Mouse (Mus musculus): ENCODE measurements around the gene Taf10. TPM values are rescaled to one million over a fixed set of nuclear protein-coding genes. Genes with fewer than 3 reads are reported as not detected.
"Not testable (repeated sequence)": the region's sequence is repeated elsewhere in the genome, so short reads cannot be mapped to it uniquely, and the experiment has no call there.

The Taf10 gene
- polyA plus RNA-seq, 1 experiment from 2014 or later: 110 TPM

- peaks cover 17% of the 10 kb centered on the region for H3K4me1 ChIP-seq (replicated peaks)
- no peaks in the 10 kb centered on the region for H3K27me3 ChIP-seq
- peak within 1 kb of the TSS; percentile 67 for H3K4me2 ChIP-seq
- peak within 1 kb of the TSS; percentile 72 for H3K27ac ChIP-seq (replicated peaks)
- WGBS: 20% methylated on average over 20 of the region's 20 CpGs
- H3K36me3 ChIP-seq: peaks cover 42% of the 10 kb centered on the region
- peak; percentile 91 for ATAC-seq (ENCODE audit: low FRiP score, low read depth)
- peak within 1 kb of the TSS; percentile 58 for H3K9ac ChIP-seq
- H3K4me3 ChIP-seq: peak within 1 kb of the TSS; percentile 49
- no peaks in the 10 kb centered on the region for H3K9me3 ChIP-seq
Measured at GRCm38 (mm10) chr7:105751491-105752433, 7.6 kb upstream of the Taf10 start, which contains the start of gene Tpp1. Gene Tpp1, minus strand, starts transcription at chr7:105752235.

- no peak for ATAC-seq (ENCODE audit: low FRiP score, low read depth)
- Histone ChIP-seq H3K27me3 (no peaks in the 10 kb centered on the region), H3K4me1 (replicated peaks) (peaks cover 32% of the 10 kb centered on the region), H3K4me3 (no peak overlapping the region), H3K4me2 (no peak overlapping the region), H3K27ac (replicated peaks) (no peak overlapping the region), H3K36me3 (peaks cover 6% of the 10 kb centered on the region), H3K9me3 (no peaks in the 10 kb centered on the region), H3K9ac (no peak overlapping the region)
- WGBS: 85% methylated on average over 2 of the region's 2 CpGs
Measured at GRCm38 (mm10) chr7:105747776-105748175, 3.6 kb upstream of the Taf10 start.

- H3K27ac ChIP-seq (replicated peaks): peak overlapping the region; percentile 88
- ATAC-seq (ENCODE audit: low FRiP score, low read depth); H3K9me3 ChIP-seq; H3K27me3 ChIP-seq: not testable (repeated sequence)
- peak overlapping the region; percentile 97 for H3K4me2 ChIP-seq
- H3K9ac ChIP-seq: peak overlapping the region; percentile 89
- peaks cover 29% of the 10 kb centered on the region for H3K36me3 ChIP-seq
- peak overlapping the region; percentile 97 for H3K4me3 ChIP-seq
- H3K4me1 ChIP-seq (replicated peaks): peaks cover 25% of the 10 kb centered on the region
- 36% methylated on average over 20 of the region's 20 CpGs for WGBS
Measured at GRCm38 (mm10) chr7:105743246-105743925, 775 bp downstream of the Taf10 start.

GRCm38 (mm10) chr7:105742539-105743215 lies 1.5 kb downstream of the Taf10 start:
- H3K4me3 ChIP-seq: peak overlapping the region; percentile 97; the same call in 1 of the 2 replicates
- WGBS: 88% methylated on average over 7 of the region's 7 CpGs
- peaks cover 29% of the 10 kb centered on the region for H3K36me3 ChIP-seq
- H3K9me3 ChIP-seq; H3K9ac ChIP-seq; ATAC-seq (ENCODE audit: low FRiP score, low read depth); H3K27me3 ChIP-seq; H3K27ac ChIP-seq (replicated peaks): not testable (repeated sequence)
- peaks cover 32% of the 10 kb centered on the region for H3K4me1 ChIP-seq (replicated peaks)
- H3K4me2 ChIP-seq: peak overlapping the region; percentile 97; the same call in 1 of the 2 replicates

- Histone ChIP-seq H3K9ac (no peak overlapping the region), H3K9me3 (no peaks in the 10 kb centered on the region), H3K36me3 (peaks cover 29% of the 10 kb centered on the region), H3K27ac (replicated peaks) (no peak overlapping the region), H3K27me3 (no peaks in the 10 kb centered on the region), H3K4me2 (no peak overlapping the region), H3K4me1 (replicated peaks) (peaks cover 39% of the 10 kb centered on the region), H3K4me3 (no peak overlapping the region)
- 93% methylated on average over 9 of the region's 9 CpGs for WGBS
- no peak for ATAC-seq (ENCODE audit: low FRiP score, low read depth)
Measured at GRCm38 (mm10) chr7:105741978-105742377, 2.2 kb downstream of the Taf10 start.

- Histone ChIP-seq H3K9me3 (no peaks in the 10 kb centered on the region), H3K4me1 (replicated peaks) (peaks cover 41% of the 10 kb centered on the region), H3K4me2 (no peak overlapping the region), H3K27ac (replicated peaks) (no peak overlapping the region), H3K27me3 (no peaks in the 10 kb centered on the region), H3K4me3 (no peak overlapping the region), H3K36me3 (peaks cover 29% of the 10 kb centered on the region), H3K9ac (no peak overlapping the region)
- WGBS: 86% methylated on average over 6 of the region's 6 CpGs
- no peak for ATAC-seq (ENCODE audit: low FRiP score, low read depth)
Measured at GRCm38 (mm10) chr7:105740851-105741250, 3.3 kb downstream of the Taf10 start.

GRCm38 (mm10) chr7:105740089-105740795 lies 3.9 kb downstream of the Taf10 start:
- Histone ChIP-seq H3K36me3 (peaks cover 29% of the 10 kb centered on the region), H3K4me2 (no peak overlapping the region), H3K9me3 (no peaks in the 10 kb centered on the region), H3K4me1 (replicated peaks) (peaks cover 47% of the 10 kb centered on the region), H3K4me3 (no peak overlapping the region), H3K9ac (no peak overlapping the region), H3K27ac (replicated peaks) (no peak overlapping the region), H3K27me3 (no peaks in the 10 kb centered on the region)
- WGBS: 75% methylated on average over 13 of the region's 13 CpGs
- ATAC-seq (ENCODE audit: low FRiP score, low read depth): no peak

- ATAC-seq (ENCODE audit: low FRiP score, low read depth): no peak
- Histone ChIP-seq H3K9ac (no peak overlapping the region), H3K27ac (replicated peaks) (peak overlapping the region; percentile 53; the same call in 1 of the 2 replicates), H3K9me3 (no peaks in the 10 kb centered on the region), H3K4me3 (no peak overlapping the region; the same call in 1 of the 2 replicates), H3K4me1 (replicated peaks) (peaks cover 46% of the 10 kb centered on the region), H3K27me3 (no peaks in the 10 kb centered on the region), H3K4me2 (peak overlapping the region; percentile 89), H3K36me3 (peaks cover 36% of the 10 kb centered on the region)
- WGBS: 33% methylated on average over 3 of the region's 3 CpGs
Measured at GRCm38 (mm10) chr7:105738948-105739347, 5.2 kb downstream of the Taf10 start.

GRCm38 (mm10) chr7:105738286-105738685 lies 5.9 kb downstream of the Taf10 start:
- no peak overlapping the region for H3K27ac ChIP-seq (replicated peaks)
- H3K27me3 ChIP-seq: no peaks in the 10 kb centered on the region
- peak overlapping the region; percentile 73; the same call in 1 of the 2 replicates for H3K4me3 ChIP-seq
- H3K4me2 ChIP-seq: peak overlapping the region; percentile 89
- WGBS: 89% methylated on average over 2 of the region's 2 CpGs
- no peak for ATAC-seq (ENCODE audit: low FRiP score, low read depth)
- H3K36me3 ChIP-seq: peaks cover 42% of the 10 kb centered on the region
- H3K9me3 ChIP-seq: no peaks in the 10 kb centered on the region
- H3K4me1 ChIP-seq (replicated peaks): peaks cover 41% of the 10 kb centered on the region
- H3K9ac ChIP-seq: no peak overlapping the region

- no peak for ATAC-seq (ENCODE audit: low FRiP score, low read depth)
- no peak overlapping the region for H3K27ac ChIP-seq (replicated peaks)
- peaks cover 44% of the 10 kb centered on the region for H3K36me3 ChIP-seq
- peak overlapping the region; percentile 73 for H3K4me3 ChIP-seq
- peak overlapping the region; percentile 89 for H3K4me2 ChIP-seq
- peak overlapping the region; percentile 82; the same call in 1 of the 2 replicates for H3K9ac ChIP-seq
- 29% methylated on average over 3 of the region's 3 CpGs for WGBS
- H3K4me1 ChIP-seq (replicated peaks): peaks cover 35% of the 10 kb centered on the region
- H3K27me3 ChIP-seq: no peaks in the 10 kb centered on the region
- H3K9me3 ChIP-seq: no peaks in the 10 kb centered on the region
Measured at GRCm38 (mm10) chr7:105737648-105738047, 6.5 kb downstream of the Taf10 start.

GRCm38 (mm10) chr7:105736911-105737521 lies 7.1 kb downstream of the Taf10 start, which contains the start of gene Rrp8:
Gene Rrp8, minus strand, starts transcription at chr7:105737385.
- no peaks in the 10 kb centered on the region for H3K27me3 ChIP-seq
- peak within 1 kb of the TSS; percentile 73 for H3K4me3 ChIP-seq
- peak within 1 kb of the TSS; percentile 82 for H3K9ac ChIP-seq
- H3K4me1 ChIP-seq (replicated peaks): peaks cover 35% of the 10 kb centered on the region
- no peaks in the 10 kb centered on the region for H3K9me3 ChIP-seq
- ATAC-seq (ENCODE audit: low FRiP score, low read depth): peak; percentile 31; the same call in 1 of the 2 replicates
- WGBS: under 1% methylated on average over 30 of the region's 30 CpGs
- peaks cover 44% of the 10 kb centered on the region for H3K36me3 ChIP-seq
- H3K27ac ChIP-seq (replicated peaks): peak within 1 kb of the TSS; percentile 80
- peak within 1 kb of the TSS; percentile 89 for H3K4me2 ChIP-seq
